Mouse (Mus musculus) stomach, postnatal 0 days (tissue): Measurements from ENCODE around the gene Sstr4.

Source experiments
- CTCF ChIP-seq: IDR thresholded peaks from 2 replicates; pipeline ENCODE4 v1.5.1; 2016; ENCODE audit warnings: antibody characterized with exemption, low read depth, mild to moderate bottlenecking, moderate library complexity
- EP300 ChIP-seq: optimal IDR thresholded peaks from 2 replicates; pipeline ENCODE3; 2016; ENCODE audit warnings: antibody characterized with exemption

DNA sequence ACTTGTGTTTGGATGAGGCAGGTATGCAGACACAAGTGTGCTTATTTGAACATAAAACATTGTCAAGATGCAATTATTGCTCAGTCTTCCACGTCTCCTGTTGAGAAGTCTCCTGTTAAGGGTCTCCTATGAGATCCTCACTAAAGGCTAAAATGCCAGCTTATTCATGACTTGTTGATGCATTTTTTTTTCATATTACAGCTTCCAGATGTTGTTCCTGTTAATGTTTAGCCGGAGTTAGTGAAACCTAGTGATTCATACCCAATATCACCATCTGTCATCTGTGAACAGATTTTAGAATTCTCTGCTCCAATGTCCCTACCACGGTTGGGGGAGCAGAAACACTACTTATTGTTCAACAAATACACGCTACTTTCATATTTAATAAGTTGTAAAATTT lies 35.8 kb downstream of the Sstr4 start:
- TF ChIP-seq EP300 (no peak), CTCF (no peak)
